Mouse (Mus musculus) layer of hippocampus, adult 9-11 months (tissue): ENCODE results near the gene Bpifb1.
"Not testable (repeated sequence)": the region's sequence is repeated elsewhere in the genome, so short reads cannot be mapped to it uniquely, and the experiment has no call there.

Source experiments
- DNase-seq: peaks from one replicate; pipeline ENCODE4 v3.0.0; 2022

Gene Bpifb1

DNA sequence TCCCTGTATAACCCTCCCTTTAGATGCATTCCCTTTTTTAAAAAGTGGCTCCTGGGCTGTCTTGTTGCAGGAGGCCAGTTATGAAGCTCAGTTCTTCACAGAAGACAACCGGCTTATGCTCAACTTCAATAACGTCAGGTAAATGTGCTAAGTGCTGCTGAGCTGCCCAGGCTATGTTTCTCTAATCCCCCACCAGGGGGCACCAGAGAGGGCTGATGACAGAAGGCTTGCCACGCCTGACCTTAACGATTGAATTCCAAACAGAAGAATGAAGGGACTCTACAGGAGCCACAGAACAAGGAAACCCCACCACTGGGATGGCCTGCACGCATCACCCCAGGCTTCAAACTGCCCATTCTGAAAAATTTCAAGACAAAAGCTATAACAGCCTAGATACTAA is 24.6 kb downstream of the Bpifb1 start:
- peak; percentile 33 for DNase-seq

DNA sequence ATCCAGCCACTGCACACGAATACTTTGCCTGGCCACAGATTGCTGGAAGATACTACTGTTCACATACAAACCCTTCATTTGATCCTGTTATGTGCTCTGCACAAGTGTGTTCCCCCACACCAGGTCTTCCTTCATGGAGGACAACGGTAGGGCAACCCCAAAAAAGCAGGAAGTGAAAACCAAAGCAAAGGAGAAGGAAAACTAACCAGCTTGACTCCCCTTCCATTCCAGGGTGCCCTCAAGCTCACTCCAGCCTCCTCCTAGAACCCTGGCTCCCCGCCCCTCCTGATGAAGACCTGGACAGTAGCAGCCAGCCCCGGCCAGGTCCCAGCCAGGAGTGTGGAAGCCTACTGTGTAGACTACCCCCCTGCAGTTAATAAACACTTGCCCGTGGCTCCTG is 29.3 kb downstream of the Bpifb1 start:
- DNase-seq = no peak

DNA sequence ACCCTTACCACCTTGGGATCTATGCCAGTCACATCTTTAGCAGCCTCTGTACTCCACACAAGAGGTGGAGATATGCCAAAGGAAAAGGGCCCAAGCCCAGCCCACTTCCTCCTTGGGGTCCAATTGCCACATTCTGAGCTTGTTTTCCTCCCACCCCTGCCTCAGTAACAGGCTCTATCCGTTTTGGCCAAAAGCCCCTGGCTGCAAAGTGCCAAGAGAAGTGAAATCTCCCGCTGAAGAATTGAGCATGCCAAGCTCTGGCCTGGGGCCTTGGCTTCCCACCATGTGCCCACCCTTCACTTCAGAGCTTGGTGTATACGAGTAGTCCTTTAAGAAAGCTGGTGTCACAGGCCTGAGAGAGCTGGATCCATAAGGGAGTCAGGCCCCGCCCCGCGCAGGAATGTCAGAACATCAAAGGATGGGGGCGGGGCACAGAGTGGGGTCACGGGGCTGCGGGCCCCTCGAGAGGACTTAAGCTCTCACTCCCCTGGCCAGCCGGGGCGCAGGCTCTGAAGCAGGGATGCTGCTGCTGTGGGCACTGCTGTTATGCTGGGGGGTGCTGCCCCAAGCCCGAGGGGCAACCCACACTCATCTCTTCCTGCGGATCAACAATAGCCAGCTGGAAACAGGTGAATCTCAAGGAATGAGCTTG is 32.8 kb downstream of the Bpifb1 start, which contains the start of gene Bpifb5:
TSS of gene Bpifb5 (plus strand) at position 478 of the 652 bp plus-strand sequence.
- DNase-seq = no peak

DNA sequence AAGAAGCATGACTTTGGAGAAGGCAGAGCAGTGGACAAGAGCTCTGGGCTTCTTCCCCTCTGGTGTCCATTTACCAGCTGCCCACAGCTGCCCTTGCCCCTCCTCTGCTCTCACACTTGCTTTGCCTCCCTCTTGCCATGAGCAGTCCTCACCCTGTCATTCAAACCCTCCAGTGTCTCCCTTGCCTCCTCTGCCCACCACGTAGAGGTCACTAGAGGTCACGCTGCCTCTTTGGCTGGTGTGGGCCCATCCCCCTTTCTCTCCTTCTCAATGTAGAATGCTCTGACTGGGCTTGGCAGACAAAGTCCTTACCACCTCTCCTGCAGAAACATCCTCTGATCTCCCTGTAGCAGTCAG is 33.3 kb downstream of the Bpifb1 start:
- no peak for DNase-seq

DNA sequence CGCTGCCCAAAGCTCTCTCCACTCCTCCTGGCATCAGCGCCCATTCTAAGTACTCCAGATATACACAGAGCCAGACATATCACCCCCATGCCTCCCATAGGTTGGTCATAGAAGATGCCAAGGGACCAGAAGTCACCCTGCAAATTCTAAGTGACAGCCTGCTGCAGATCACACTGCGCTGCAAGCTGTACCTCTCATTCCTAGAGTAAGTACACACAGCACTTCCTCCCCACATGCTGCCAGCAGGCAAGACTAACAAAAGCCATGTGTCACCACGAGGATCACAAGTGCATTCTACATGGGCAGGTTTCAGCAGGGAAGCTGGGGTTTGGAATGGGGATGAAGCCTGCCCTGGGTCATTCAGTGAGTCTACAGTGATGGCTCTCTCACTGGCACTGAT is 36.4 kb downstream of the Bpifb1 start:
- DNase-seq = peak; percentile 25

DNA sequence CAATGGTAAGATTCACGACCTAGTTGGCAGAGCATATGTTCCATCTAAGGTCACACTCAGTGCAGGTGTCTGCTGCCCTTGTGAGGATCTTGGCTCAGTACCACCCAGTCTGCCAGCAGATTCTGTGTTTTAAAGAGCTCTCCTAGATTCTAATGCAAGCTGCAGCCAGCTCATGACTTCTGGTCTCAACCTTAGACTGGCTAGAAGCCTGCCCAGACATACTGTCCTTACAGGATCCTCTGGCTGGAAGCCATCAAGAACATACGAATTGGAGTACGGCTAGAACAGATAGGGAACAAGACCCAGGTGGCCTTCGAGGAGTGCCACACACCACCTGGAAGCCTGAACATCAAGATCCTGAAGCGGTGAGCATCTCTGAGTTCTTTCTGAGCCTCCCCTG is 37.2 kb downstream of the Bpifb1 start:
- DNase-seq = no peak

DNA sequence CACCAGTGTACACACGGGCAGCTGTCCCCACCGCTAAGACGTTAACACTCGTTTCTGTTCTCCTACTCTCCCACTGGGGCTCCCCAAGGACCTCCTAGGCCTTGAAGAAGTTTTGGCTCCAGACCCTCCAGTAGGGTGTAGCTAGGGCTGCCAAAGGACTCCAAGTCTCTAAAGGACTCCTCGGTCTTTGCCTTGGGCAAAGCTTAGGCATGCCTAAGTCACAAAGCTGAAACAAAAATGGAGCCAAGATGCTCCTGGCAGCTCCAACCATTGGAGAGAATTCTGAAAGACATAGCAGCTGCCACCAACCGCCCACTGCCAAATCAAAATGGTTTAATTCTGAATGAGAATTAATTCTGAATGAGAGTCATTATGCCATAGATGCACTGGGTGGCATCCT is 42.8 kb downstream of the Bpifb1 start:
- peak; percentile 53 for DNase-seq

DNA sequence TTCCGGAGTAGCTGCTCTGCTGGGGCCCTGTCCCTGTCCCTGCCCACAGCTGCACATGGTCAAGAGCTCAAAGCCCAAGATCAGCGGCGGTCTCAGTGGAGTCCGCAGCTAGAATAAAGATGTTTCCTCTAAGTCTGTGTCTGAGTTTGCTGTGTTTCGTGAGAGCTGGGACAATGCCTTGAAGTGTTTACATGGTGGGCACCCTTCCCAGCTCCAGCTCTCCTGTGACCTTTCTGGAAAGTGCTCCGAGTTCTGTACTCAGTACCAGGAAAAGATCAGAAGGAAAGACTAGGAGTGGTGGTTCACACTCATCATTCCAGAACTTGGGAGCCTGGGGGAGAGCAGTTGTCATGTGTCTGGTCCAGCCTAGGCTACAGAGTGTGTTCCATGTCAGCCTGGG is 50.2 kb downstream of the Bpifb1 start:
- DNase-seq = no peak

DNA sequence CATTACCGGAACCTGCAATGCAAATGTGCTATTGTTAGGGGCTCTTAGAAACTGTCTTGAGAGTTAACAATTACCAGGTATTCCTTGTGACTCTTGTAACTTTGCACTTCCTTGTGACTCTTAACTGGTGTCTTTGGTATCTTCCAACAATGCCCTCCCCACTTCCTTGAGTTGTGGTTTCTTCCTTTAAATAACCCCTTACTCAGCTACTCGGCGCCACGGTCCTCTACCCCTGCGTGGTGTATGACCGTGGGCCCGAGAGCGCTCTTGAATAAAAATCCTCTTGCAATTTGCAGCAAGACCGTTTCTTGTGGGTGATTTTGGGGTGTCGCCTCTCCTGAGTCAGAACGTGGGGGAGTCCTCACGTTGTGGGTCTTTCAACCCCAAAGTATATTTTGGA is 52.1 kb downstream of the Bpifb1 start:
- not testable (repeated sequence) for DNase-seq

DNA sequence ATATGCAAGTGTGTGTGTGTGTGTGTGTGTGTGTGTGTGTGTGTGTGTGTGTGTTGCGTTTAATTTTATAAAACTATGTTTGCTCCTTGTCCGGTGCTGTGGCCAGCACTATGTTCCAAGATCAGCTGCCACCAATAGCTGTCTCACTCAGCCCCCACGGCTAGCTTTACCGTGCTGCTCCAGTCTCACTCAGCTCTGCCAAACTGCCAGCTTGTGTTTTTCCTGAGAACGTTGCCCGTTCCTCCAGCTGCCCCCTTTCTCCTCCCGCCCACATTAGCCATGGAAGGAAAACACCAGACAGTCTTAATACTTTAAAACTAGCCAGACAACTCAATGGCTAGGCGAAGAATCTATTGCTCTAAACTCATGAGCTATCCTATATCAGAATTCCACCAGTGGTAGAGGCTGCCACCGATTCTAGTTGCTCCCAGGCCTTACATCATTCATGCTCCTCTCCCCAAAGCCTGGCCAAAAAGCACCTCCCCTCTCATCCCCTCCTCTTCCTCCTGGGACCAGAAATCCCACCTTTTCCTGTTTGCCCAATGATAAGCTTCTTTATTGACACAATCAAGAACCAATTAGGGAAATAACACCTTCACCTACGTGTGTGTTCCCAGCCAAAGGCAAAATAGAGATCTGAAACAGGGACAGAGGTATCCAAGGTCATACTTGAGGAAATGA is 52.9 kb downstream of the Bpifb1 start:
- peak; percentile 75 for DNase-seq

DNA sequence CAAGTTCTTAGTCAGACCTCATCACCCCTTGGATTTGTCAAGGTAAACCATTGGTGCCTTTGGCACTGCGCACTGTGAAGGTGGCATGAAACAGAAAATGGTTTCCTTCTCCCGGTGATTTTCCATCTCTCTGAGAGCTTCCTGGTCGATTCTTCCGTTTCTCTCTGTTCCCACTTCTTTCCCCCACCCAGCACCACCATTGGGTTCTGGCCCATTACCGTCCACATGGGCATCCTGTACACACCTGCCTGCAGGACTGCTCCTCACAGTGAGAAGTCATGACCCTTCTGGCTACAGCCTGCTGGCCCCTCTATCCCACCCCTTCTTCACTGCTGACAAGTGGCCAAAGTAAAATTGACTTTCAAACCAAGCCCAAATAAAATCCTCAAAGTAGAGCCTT is 54.7 kb downstream of the Bpifb1 start:
- DNase-seq = no peak

DNA sequence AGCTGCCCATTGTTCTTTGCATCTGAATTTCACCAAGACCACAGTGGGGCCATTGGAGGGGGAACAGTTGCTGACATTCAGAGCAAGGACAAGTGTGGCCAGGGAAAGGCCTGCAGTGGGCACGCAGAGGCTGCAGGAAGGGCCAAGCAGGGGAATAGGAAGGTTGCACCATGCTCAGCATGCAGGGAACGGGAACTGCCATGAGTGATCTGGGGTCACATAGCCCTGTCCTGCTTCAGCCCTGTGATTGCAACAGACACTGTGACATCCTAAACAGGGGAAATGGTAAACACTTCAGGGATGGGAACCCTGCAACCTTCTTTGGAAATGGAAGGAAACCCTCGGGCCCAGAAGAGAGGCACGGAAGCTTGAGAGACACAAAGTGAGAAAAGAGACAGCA is 64.6 kb downstream of the Bpifb1 start:
- not testable (repeated sequence) for DNase-seq

DNA sequence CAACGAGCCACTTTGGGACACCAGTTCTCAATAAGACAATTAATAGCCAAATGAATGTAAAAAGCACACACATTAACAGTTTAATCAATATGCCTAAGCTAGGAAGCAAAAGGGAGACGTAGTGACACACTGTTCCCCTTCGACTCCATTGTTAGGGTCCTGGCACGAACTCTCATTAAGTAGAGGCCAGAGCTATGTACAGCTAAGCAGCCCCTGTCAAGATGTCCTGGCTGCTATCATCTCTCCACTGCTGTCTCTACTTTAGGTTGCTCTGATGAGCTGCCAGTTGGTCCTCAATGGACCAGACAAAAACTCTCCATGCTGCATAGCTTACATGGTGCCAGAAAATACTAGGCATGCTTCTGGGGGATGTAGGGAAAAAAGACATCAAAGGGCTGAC is 65.2 kb downstream of the Bpifb1 start:
- DNase-seq = no peak

DNA sequence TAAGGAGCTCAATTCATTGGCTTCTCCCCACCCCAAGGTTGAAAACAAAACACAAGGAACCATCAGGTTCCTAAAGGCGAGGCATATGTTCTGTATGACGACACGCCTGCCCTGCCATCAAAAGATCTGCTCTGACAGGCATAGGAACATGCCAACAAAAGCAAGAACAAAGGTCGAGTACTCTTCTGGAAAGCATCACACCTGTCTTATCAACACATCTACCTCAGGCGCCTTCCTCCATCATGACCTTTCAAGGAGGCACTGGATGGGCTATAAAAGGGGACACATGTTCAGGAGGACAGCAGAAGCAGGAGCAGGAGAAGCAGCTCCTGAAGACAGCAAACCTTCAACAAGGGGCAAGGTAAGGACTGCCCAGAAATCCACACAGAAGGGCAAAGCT is 66.9 kb downstream of the Bpifb1 start, which contains the start of gene Bpifb9a:
TSS of gene Bpifb9a (plus strand) at position 301 of the 400 bp plus-strand sequence.
- not testable (repeated sequence) for DNase-seq

DNA sequence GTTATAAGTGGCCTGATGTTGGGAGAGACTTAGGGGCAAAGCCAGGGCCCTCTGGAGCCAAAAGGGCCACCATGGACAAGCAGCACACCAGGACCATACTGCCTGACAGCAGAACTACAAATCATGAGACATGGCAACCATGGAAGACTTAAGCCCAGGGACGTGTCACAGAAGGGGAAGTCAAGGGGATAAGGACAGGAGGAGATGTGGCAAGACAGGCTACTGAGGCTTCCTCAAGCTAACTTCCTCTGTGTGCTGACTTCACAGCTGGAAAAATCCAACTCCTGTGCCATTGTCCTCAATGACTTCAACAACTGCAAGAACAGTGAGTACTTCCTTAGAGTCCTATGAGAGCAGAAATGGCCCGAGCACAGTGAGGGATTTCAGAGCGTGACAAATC is 73.8 kb downstream of the Bpifb1 start:
- not testable (repeated sequence) for DNase-seq
